Mouse (Mus musculus): ENCODE results near the gene Sirpb1a. TPM values are rescaled to one million over a fixed set of nuclear protein-coding genes. Genes with fewer than 3 reads are reported as not detected.

The Sirpb1a gene
- polyA plus RNA-seq, 1 experiment: 0.28 TPM

- no peak for TF ChIP-seq CTCF (IDR thresholded peaks at IDR 0.05; ENCODE audit: control insufficient read depth, insufficient read depth, insufficient replicate concordance, low read depth, low read length)
- no peak for TF ChIP-seq POLR2A (IDR thresholded peaks at IDR 0.05; ENCODE audit: control insufficient read depth, low read depth, low read length)
- no peak overlapping the region for H3K27ac ChIP-seq (ENCODE audit: control insufficient read depth, insufficient read depth, low read depth, low read length)
- H3K27me3 ChIP-seq (ENCODE audit: control insufficient read depth, insufficient read depth, low read length): no peaks in the 10 kb centered on the region
Observed at GRCm38 (mm10) chr3:15340287-15340686, 86.0 kb downstream of the Sirpb1a start.

GRCm38 (mm10) chr3:15334182-15334581 lies 92.1 kb downstream of the Sirpb1a start:
- Histone ChIP-seq H3K27me3 (ENCODE audit: control insufficient read depth, insufficient read depth, low read length) (no peaks in the 10 kb centered on the region), H3K4me1 (ENCODE audit: control insufficient read depth, insufficient read depth, low read length) (no peaks in the 10 kb centered on the region), H3K27ac (ENCODE audit: control insufficient read depth, insufficient read depth, low read depth, low read length) (no peak overlapping the region), H3K36me3 (ENCODE audit: control insufficient read depth, insufficient read depth, low read length) (no peaks in the 10 kb centered on the region), H3K4me3 (ENCODE audit: control insufficient read depth, low read depth, low read length) (no peak overlapping the region)
- no peak for TF ChIP-seq CTCF (IDR thresholded peaks at IDR 0.05; ENCODE audit: control insufficient read depth, insufficient read depth, insufficient replicate concordance, low read depth, low read length)
- TF ChIP-seq POLR2A (IDR thresholded peaks at IDR 0.05; ENCODE audit: control insufficient read depth, low read depth, low read length): no peak

More at GRCm38 (mm10) chr3:15340287-15340686, 86.0 kb downstream of the Sirpb1a start:
- Histone ChIP-seq H3K4me1 (ENCODE audit: control insufficient read depth, insufficient read depth, low read length) (no peaks in the 10 kb centered on the region), H3K4me3 (ENCODE audit: control insufficient read depth, low read depth, low read length) (no peak overlapping the region), H3K36me3 (ENCODE audit: control insufficient read depth, insufficient read depth, low read length) (no peaks in the 10 kb centered on the region)

- TF ChIP-seq POLR2A (IDR thresholded peaks at IDR 0.05; ENCODE audit: control insufficient read depth, low read depth, low read length): no peak
- TF ChIP-seq CTCF (IDR thresholded peaks at IDR 0.05; ENCODE audit: control insufficient read depth, insufficient read depth, insufficient replicate concordance, low read depth, low read length): no peak
- H3K4me3 ChIP-seq (ENCODE audit: control insufficient read depth, low read depth, low read length): no peak within 1 kb of the TSS
- H3K27ac ChIP-seq (ENCODE audit: control insufficient read depth, insufficient read depth, low read depth, low read length): no peak within 1 kb of the TSS
Observed at GRCm38 (mm10) chr3:15332063-15332462, 94.3 kb downstream of the Sirpb1a start, which contains the start of gene Gm9733. Gene Gm9733 (minus strand): TSS chr3:15332302.

GRCm38 (mm10) chr3:15331545-15331944 lies 94.8 kb downstream of the Sirpb1a start:
- H3K4me1 ChIP-seq (ENCODE audit: control insufficient read depth, insufficient read depth, low read length): no peaks in the 10 kb centered on the region

More at GRCm38 (mm10) chr3:15332063-15332462, 94.3 kb downstream of the Sirpb1a start, which contains the start of gene Gm9733:
- Histone ChIP-seq H3K27me3 (ENCODE audit: control insufficient read depth, insufficient read depth, low read length) (no peaks in the 10 kb centered on the region), H3K4me1 (ENCODE audit: control insufficient read depth, insufficient read depth, low read length) (no peaks in the 10 kb centered on the region), H3K36me3 (ENCODE audit: control insufficient read depth, insufficient read depth, low read length) (no peaks in the 10 kb centered on the region)

GRCm38 (mm10) chr3:15329549-15329948 lies 96.8 kb downstream of the Sirpb1a start:
- no peaks in the 10 kb centered on the region for H3K27me3 ChIP-seq (ENCODE audit: control insufficient read depth, insufficient read depth, low read length)
- no peak overlapping the region for H3K27ac ChIP-seq (ENCODE audit: control insufficient read depth, insufficient read depth, low read depth, low read length)
- H3K4me3 ChIP-seq (ENCODE audit: control insufficient read depth, low read depth, low read length): no peak overlapping the region
- no peaks in the 10 kb centered on the region for H3K36me3 ChIP-seq (ENCODE audit: control insufficient read depth, insufficient read depth, low read length)
- no peak for TF ChIP-seq CTCF (IDR thresholded peaks at IDR 0.05; ENCODE audit: control insufficient read depth, insufficient read depth, insufficient replicate concordance, low read depth, low read length)
- TF ChIP-seq POLR2A (IDR thresholded peaks at IDR 0.05; ENCODE audit: control insufficient read depth, low read depth, low read length): no peak
- no peaks in the 10 kb centered on the region for H3K4me1 ChIP-seq (ENCODE audit: control insufficient read depth, insufficient read depth, low read length)

More at GRCm38 (mm10) chr3:15331545-15331944, 94.8 kb downstream of the Sirpb1a start:
- Histone ChIP-seq H3K4me3 (ENCODE audit: control insufficient read depth, low read depth, low read length) (no peak overlapping the region), H3K27ac (ENCODE audit: control insufficient read depth, insufficient read depth, low read depth, low read length) (no peak overlapping the region), H3K36me3 (ENCODE audit: control insufficient read depth, insufficient read depth, low read length) (no peaks in the 10 kb centered on the region), H3K27me3 (ENCODE audit: control insufficient read depth, insufficient read depth, low read length) (no peaks in the 10 kb centered on the region)
- TF ChIP-seq CTCF (IDR thresholded peaks at IDR 0.05; ENCODE audit: control insufficient read depth, insufficient read depth, insufficient replicate concordance, low read depth, low read length) (no peak), POLR2A (IDR thresholded peaks at IDR 0.05; ENCODE audit: control insufficient read depth, low read depth, low read length) (no peak)

Other genes starting within 250 kb of the Sirpb1a start
- not detected in 2 replicates for gene Gm9733, start 94.2 kb downstream of the Sirpb1a start, polyA plus RNA-seq (2012; rRNA removed)
- gene Sirpb1b, start 148.5 kb upstream of the Sirpb1a start, polyA plus RNA-seq (2012; rRNA removed): 1.9 and 2.7 TPM in 2 replicates

Data from testis, adult 2 months (tissue).